Mouse (Mus musculus) thymus, postnatal 36 days (tissue): ENCODE data around the gene 2010106E10Rik.
A peak's percentile ranks its signal among the peaks of the same experiment; 100 is the strongest.

ENCODE experiments used
- DNase-seq, 2 experiments: peaks; one replicate each; pipeline ENCODE4 v3.0.0; 2022; ENCODE audit warnings: mixed read lengths in 2 of 2

The 2010106E10Rik gene

GRCm38 (mm10) chrX:112494974-112495373 is at the start of gene 2010106E10Rik:
Gene 2010106E10Rik, plus strand, starts transcription at chrX:112495274.
- no peak for DNase-seq

DNA sequence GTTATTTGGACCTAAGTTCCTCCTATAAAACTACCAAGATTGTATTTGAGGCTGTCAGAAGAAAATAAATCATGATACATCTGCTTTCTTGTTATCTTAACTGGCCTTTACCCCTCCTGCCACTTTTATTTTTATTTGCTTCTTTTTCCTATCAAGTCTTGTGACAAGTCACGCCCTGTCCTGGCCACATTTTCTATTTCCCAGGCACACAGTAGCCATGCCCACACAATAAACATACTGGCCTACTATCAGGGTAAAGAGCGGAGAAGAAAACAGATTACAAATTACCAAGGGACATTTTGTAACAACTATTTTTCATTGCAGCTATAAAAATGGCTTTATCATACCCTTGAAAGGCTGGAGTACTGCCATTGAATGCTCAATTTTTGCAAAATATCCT is 10.6 kb downstream of the 2010106E10Rik start:
- no peak for DNase-seq

DNA sequence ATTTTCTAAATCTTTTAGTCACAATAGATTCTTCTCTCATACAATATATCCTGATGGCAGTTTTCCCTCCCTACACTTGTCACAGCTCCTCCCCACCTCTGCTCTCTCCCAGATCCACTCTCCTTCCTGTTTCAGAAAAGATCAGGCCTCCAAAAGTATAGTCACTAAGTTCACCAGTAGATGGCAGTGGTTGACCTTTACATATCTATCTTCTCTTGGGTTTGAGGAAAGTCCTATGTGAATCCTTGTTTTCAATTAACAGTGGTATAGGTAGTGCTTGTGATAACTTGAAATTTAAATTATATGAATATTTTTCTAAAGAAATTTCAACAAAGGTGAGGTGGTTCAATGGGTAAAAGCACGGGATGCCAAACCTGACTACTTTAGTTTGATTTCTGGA is 29.7 kb downstream of the 2010106E10Rik start:
- DNase-seq = no peak

DNA sequence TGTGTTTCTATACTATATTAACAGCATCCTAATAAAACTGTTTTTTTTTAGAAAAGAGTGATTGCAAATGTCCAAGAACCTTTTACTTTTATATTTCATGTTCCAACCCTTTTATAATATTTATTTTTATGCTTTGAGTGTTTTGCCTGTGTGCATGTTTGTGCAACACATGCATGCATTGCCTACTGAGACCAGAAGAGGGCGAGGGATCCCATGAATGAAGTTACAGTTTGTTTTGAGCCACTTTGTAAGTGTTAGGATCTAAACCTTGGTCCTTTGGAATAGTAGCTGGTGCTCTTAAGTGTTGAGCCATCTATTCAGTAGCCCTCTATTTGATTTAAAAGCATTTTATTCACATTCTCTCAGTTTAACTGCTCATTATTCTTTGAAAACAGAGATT is 48.0 kb downstream of the 2010106E10Rik start:
- DNase-seq = no peak

DNA sequence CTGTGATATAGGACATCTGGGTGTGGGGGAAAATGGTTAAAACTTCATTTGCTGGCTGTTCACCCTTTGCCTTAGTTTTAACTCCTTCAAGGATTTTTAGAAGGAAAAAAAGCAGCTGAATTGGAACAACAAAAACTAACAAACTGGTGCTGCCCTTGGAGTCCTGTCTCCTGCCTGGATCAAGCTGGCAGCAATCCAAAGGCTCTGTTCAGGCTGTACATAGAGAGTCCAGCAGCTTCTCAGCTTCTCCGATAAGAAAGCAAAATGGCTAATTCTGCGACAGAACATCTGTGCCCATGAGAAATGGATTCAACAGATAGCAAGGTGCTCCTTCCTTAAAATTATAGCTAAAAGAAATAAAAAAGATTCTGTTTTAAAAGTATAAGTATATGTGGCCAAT is 72.6 kb downstream of the 2010106E10Rik start:
- no peak for DNase-seq

- DNase-seq = peak; percentile 12 to 50
These were observed 105.6 kb downstream of the 2010106E10Rik start, which contains the start of gene Zfp711 for GRCm38 (mm10) chrX:112600511-112601305. Gene Zfp711, plus strand, starts transcription at chrX:112600526.

GRCm38 (mm10) chrX:112601306-112602120 is 106.4 kb downstream of the 2010106E10Rik start:
- peak; percentile 1 to 7 for DNase-seq
